Mouse (Mus musculus): ENCODE measurements around the gene Fez2.

DNA sequence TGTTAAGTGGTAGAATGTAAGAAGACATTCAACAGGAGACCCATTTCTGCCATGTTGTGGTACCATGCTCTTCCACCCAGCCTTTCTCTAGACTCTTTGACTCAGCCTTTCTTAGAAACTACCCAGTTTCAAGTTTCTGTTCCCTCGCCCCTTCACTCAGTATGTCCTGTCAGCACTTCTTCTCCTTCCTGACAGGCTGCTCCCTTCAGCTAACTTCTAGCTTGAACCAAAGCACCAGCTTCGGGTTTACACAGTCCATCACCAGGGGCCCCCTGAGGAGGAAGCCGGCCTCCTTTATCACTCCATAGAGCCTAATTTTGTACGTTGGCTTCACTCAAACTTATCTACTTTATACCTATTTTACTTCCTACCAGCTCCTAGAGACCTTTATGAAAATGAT, 1.3 kb upstream of the Fez2 start:
- TF ChIP-seq POLR2A (IDR thresholded peaks at IDR 0.05; ENCODE audit: borderline replicate concordance, insufficient read depth, low read length) (no peak), CTCF (IDR thresholded peaks at IDR 0.05; ENCODE audit: borderline replicate concordance, insufficient read depth, low read depth, low read length) (no peak)
